Mouse (Mus musculus): ENCODE results near the gene Tspan17.

GRCm38 (mm10) chr13:54766192-54766768, 22.9 kb upstream of the Tspan17 start, which contains the start of gene Sncb:
- no peak; the same call in 1 of the 2 replicates for TF ChIP-seq CTCF (conservative IDR thresholded peaks at IDR 0.05; ENCODE audit: insufficient read depth, insufficient read length, low read depth, low read length)
- TF ChIP-seq POLR2A (IDR thresholded peaks at IDR 0.05; ENCODE audit: low read depth, low read length), result no peak
